Mouse (Mus musculus): Measurements from ENCODE around the gene 1110004F10Rik. TPM values are rescaled to one million over a fixed set of nuclear protein-coding genes. Genes with fewer than 3 reads are reported as not detected.

Gene 1110004F10Rik
- polyA plus RNA-seq, 1 experiment from 2014 or later: 295 TPM

Other genes with a start within 250 kb of the 1110004F10Rik start
- 53.7 and 59.7 TPM in 2 replicates for gene Sox6, start 601 bp upstream of the 1110004F10Rik start, polyA plus RNA-seq (2016; fragmentation: Nextera tagmentation; extraction: Ambion mirVana)
- 0.88 and 1.1 TPM in 2 replicates for gene Gm4353, start 45.2 kb downstream of the 1110004F10Rik start, polyA plus RNA-seq (2016; fragmentation: Nextera tagmentation; extraction: Ambion mirVana)

Measured in embryonic facial prominence, embryonic 12.5 days (tissue).